Mouse (Mus musculus) heart, postnatal 36 days (tissue): ENCODE measurements around the gene Ets2. TPM values are rescaled to one million over a fixed set of nuclear protein-coding genes. Genes with fewer than 3 reads are reported as not detected.
"Not testable (repeated sequence)": the region's sequence is repeated elsewhere in the genome, so short reads cannot be mapped to it uniquely, and the experiment has no call there.

Experiments used
- DNase-seq, 2 experiments: peaks; one replicate each; pipeline ENCODE4 v3.0.0; 2021 to 2022
- intact Hi-C: fragments of 180-260 bp; cut with DNase I; formaldehyde crosslinking; loops from one replicate; pipeline ENCODE4 v1.15.1; 2025
- total RNA-seq, 2 experiments: library from RNA; stranded (reverse); gene quantifications; 2 replicates each; pipeline ENCODE4 v1.2.3; 2021

Ets2 gene
- total RNA-seq, 2 experiments from 2014 or later = 78.2 to 109 TPM

GRCm38 (mm10) chr16:95688010-95688409 lies 13.9 kb upstream of the Ets2 start:
- intact Hi-C loops = no loop called here
- no peak for DNase-seq

GRCm38 (mm10) chr16:95696599-95696998 lies 5.3 kb upstream of the Ets2 start:
- no peak for DNase-seq
- intact Hi-C loops = no loop called here

- intact Hi-C loops = loop anchor here (2.0 to 10.0 kb wide), 2 partner anchors 235 to 245 kb away; no protein-coding TSS in a partner anchor
- no peak for DNase-seq
These were observed 2.2 kb upstream of the Ets2 start for GRCm38 (mm10) chr16:95699721-95700120.

- DNase-seq = no peak
- intact Hi-C loops = loop anchor here (2.0 to 10.0 kb wide), 2 partner anchors 235 to 245 kb away; no protein-coding TSS in a partner anchor
These were observed 1.7 kb upstream of the Ets2 start for GRCm38 (mm10) chr16:95700224-95700623.

GRCm38 (mm10) chr16:95702562-95703545 lies 979 bp downstream of the Ets2 start:
- intact Hi-C loops = loop anchor here (2.0 to 10.0 kb wide), 4 partner anchors 46 to 238 kb away; no protein-coding TSS in a partner anchor
- peak; percentile 42 to 52 for DNase-seq

GRCm38 (mm10) chr16:95703958-95704357 lies 2.1 kb downstream of the Ets2 start:
- DNase-seq = peak; percentile 29 to 35
- intact Hi-C loops = loop anchor here (2.0 to 10.0 kb wide), 4 partner anchors 45 to 239 kb away; no protein-coding TSS in a partner anchor

GRCm38 (mm10) chr16:95704662-95705330 lies 2.9 kb downstream of the Ets2 start:
- DNase-seq = no peak
- intact Hi-C loops = loop anchor here (10.0 kb wide), 1 partner anchor 240 kb away; no protein-coding TSS in a partner anchor

GRCm38 (mm10) chr16:95705771-95706170 lies 3.9 kb downstream of the Ets2 start:
- DNase-seq = no peak
- intact Hi-C loops = loop anchor here (10.0 kb wide), 1 partner anchor 241 kb away; no protein-coding TSS in a partner anchor

GRCm38 (mm10) chr16:95708211-95709004 lies 6.5 kb downstream of the Ets2 start:
- DNase-seq = peak; percentile 18 to 32
- intact Hi-C loops = loop anchor here (10.0 kb wide), 1 partner anchor 244 kb away; no protein-coding TSS in a partner anchor

- DNase-seq = no peak
- intact Hi-C loops = loop anchor here (10.0 kb wide), 1 partner anchor 244 kb away; no protein-coding TSS in a partner anchor
These were observed 7.3 kb downstream of the Ets2 start for GRCm38 (mm10) chr16:95709175-95709574.

- DNase-seq = no peak
- intact Hi-C loops = no loop called here
These were observed 8.3 kb downstream of the Ets2 start for GRCm38 (mm10) chr16:95710129-95710528.

GRCm38 (mm10) chr16:95712121-95712520 lies 10.2 kb downstream of the Ets2 start:
- DNase-seq = no peak
- intact Hi-C loops = no loop called here

- intact Hi-C loops, DNase-seq: not testable (repeated sequence)
These were observed 11.2 kb downstream of the Ets2 start for GRCm38 (mm10) chr16:95713077-95713476.

- intact Hi-C loops = no loop called here
- DNase-seq = peak; percentile 24 to 38
These were observed 13.2 kb downstream of the Ets2 start for GRCm38 (mm10) chr16:95715026-95715425.

GRCm38 (mm10) chr16:95716061-95716706 lies 14.3 kb downstream of the Ets2 start:
- no peak for DNase-seq
- intact Hi-C loops = no loop called here

- intact Hi-C loops = loop anchor here (2.0 kb wide), 1 partner anchor 39 kb away; no protein-coding TSS in a partner anchor
- no peak for DNase-seq
These were observed 15.8 kb downstream of the Ets2 start for GRCm38 (mm10) chr16:95717631-95718030.

GRCm38 (mm10) chr16:95718119-95718518 lies 16.2 kb downstream of the Ets2 start:
- intact Hi-C loops = loop anchor here (2.0 kb wide), 1 partner anchor 39 kb away; no protein-coding TSS in a partner anchor
- DNase-seq = no peak

- intact Hi-C loops = no loop called here
- DNase-seq = no peak
These were observed 18.7 kb downstream of the Ets2 start for GRCm38 (mm10) chr16:95720532-95720931.

- intact Hi-C loops = no loop called here
- DNase-seq = no peak
These were observed 22.4 kb downstream of the Ets2 start for GRCm38 (mm10) chr16:95724251-95724650.
